Mouse (Mus musculus) small intestine, adult 2 months (tissue): ENCODE measurements around the gene Stambpl1.

Experiments used
- CTCF ChIP-seq: fragments of 200-500 bp; IDR thresholded peaks from 2 replicates; pipeline ENCODE4 v1.5.1; 2012; ENCODE audit warnings: low read depth, mild to moderate bottlenecking, control low read depth, inconsistent platforms, low read length, moderate library complexity, mixed read lengths; ENCODE audit not compliant: insufficient replicate concordance, insufficient read length; ENCODE audit errors: extremely low read depth
- POLR2A ChIP-seq: fragments of 200-500 bp; IDR thresholded peaks from 2 replicates; pipeline ENCODE4 v1.6.1; 2012; ENCODE audit warnings: low read depth, mild to moderate bottlenecking, control low read depth, inconsistent platforms, low read length, moderate library complexity

GRCm38 (mm10) chr19:34199488-34199887, 7.5 kb downstream of the Stambpl1 start:
- TF ChIP-seq CTCF (no peak), POLR2A (no peak)
